Mouse (Mus musculus) liver, postnatal 0 days (tissue): ENCODE measurements around the gene Dock6.

Source experiments
- CTCF ChIP-seq: sonication (generic); IDR thresholded peaks from 2 replicates; pipeline ENCODE4 v1.5.1; 2016; ENCODE audit warnings: antibody characterized with exemption, low read depth
- EP300 ChIP-seq: IDR thresholded peaks from 2 replicates; pipeline ENCODE4 v1.6.1; 2016; ENCODE audit warnings: antibody characterized with exemption, low read depth, mild to moderate bottlenecking

GRCm38 (mm10) chr9:21841340-21841739 is 11.1 kb downstream of the Dock6 start:
- TF ChIP-seq CTCF (no peak), EP300 (no peak)
